Mouse (Mus musculus): ENCODE data around the gene Slc30a9. TPM values are rescaled to one million over a fixed set of nuclear protein-coding genes. Genes with fewer than 3 reads are reported as not detected.

Gene Slc30a9
- polyA plus RNA-seq, 1 experiment from 2014 or later = 122 TPM

DNA sequence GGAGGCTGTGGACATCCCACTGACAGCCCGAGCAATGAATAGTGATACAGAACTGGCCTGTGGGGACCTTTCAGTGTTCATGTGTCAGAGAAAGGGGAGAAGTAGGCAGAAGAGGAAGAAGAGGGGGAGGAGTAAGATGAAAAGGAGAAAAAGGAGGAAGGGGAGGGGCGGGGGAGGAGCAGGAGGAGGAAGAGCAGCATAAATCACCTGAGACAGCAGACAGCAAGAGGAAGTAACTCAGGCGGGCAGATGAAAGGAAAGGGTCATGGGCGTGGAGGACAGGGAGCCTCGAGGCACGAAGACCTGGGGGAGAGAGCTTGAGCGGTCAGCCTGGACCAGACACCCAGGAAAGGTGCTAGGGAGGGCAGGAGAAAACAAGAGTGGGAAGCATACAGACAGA, 97.6 kb downstream of the Slc30a9 start:
- no peak overlapping the region for H3K4me3 ChIP-seq
- H3K27me3 ChIP-seq (ENCODE audit: insufficient read depth, poor library complexity, severe bottlenecking) = no peaks in the 10 kb centered on the region
- WGBS = 77% methylated on average over 7 of the region's 7 CpGs
- DNase-seq (ENCODE audit: low spot score) = no peak
- no peaks in the 10 kb centered on the region for H3K9me3 ChIP-seq
- H3K27ac ChIP-seq = no peak overlapping the region
- H3K36me3 ChIP-seq = peaks cover 54% of the 10 kb centered on the region
- peaks cover 22% of the 10 kb centered on the region for H3K4me1 ChIP-seq

GRCm38 (mm10) chr5:67404919-67405318, 98.2 kb downstream of the Slc30a9 start:
- no peak for DNase-seq (ENCODE audit: low spot score)
- H3K9me3 ChIP-seq = no peaks in the 10 kb centered on the region
- no peak overlapping the region for H3K4me3 ChIP-seq
- H3K36me3 ChIP-seq = peaks cover 48% of the 10 kb centered on the region
- H3K27me3 ChIP-seq (ENCODE audit: insufficient read depth, poor library complexity, severe bottlenecking) = no peaks in the 10 kb centered on the region
- 59% methylated on average over 9 of the region's 9 CpGs for WGBS
- peaks cover 28% of the 10 kb centered on the region for H3K4me1 ChIP-seq
- H3K27ac ChIP-seq = no peak overlapping the region

Other genes with a start within 250 kb of the Slc30a9 start
- 0.07 and 0.89 TPM in 2 replicates for gene Phox2b, start 207.7 kb upstream of the Slc30a9 start, polyA plus RNA-seq (2016; fragmentation: Nextera tagmentation; extraction: Ambion mirVana)
- gene Tmem33, start 46.4 kb upstream of the Slc30a9 start, polyA plus RNA-seq (2016; fragmentation: Nextera tagmentation; extraction: Ambion mirVana) = 65.6 and 84.4 TPM in 2 replicates
- gene Bend4, start 121.4 kb downstream of the Slc30a9 start, polyA plus RNA-seq (2016; fragmentation: Nextera tagmentation; extraction: Ambion mirVana) = 23.5 and 24.0 TPM in 2 replicates

All from heart, embryonic 10.5 days (tissue).